Mouse (Mus musculus) heart, embryonic 10.5 days (tissue): Measurements from ENCODE around the gene Zswim9. TPM values are rescaled to one million over a fixed set of nuclear protein-coding genes. Genes with fewer than 3 reads are reported as not detected.
A peak's percentile ranks its signal among the peaks of the same experiment; 100 is the strongest.

Source experiments
- DNase-seq: peaks from one replicate; pipeline ENCODE4 v3.0.0-alpha.2; 2017; ENCODE audit warnings: low spot score
- H3K27ac ChIP-seq: fragments of 300-500 bp; sonication (generic); 2 replicates; pipeline ENCODE4 v1.5.1; 2016; ENCODE audit warnings: mild to moderate bottlenecking
- H3K27me3 ChIP-seq: fragments of 300-500 bp; sonication (generic); 2 replicates; pipeline ENCODE4 v1.6.1; 2016; ENCODE audit warnings: mild to moderate bottlenecking; ENCODE audit not compliant: poor library complexity, insufficient read depth, severe bottlenecking
- H3K36me3 ChIP-seq: fragments of 300-500 bp; sonication (generic); 2 replicates; pipeline ENCODE4 v1.6.1; 2016; ENCODE audit warnings: mild to moderate bottlenecking, moderate library complexity
- H3K4me1 ChIP-seq: fragments of 300-500 bp; sonication (generic); 2 replicates; pipeline ENCODE4 v1.6.1; 2016; ENCODE audit warnings: mild to moderate bottlenecking
- H3K4me3 ChIP-seq: fragments of 300-500 bp; sonication (generic); 2 replicates; pipeline ENCODE4 v1.5.1; 2016; ENCODE audit warnings: mild to moderate bottlenecking, moderate library complexity
- H3K9me3 ChIP-seq: fragments of 300-500 bp; sonication (generic); 2 replicates; pipeline ENCODE4 v1.6.1; 2016; ENCODE audit warnings: mild to moderate bottlenecking, moderate library complexity
- WGBS: fragments of 180-500 bp; shearing (Covaris S2); methylation state at CpG from one replicate; pipeline ENCODE4 v1.1.7; 2016; 5-methylcytosine and 5-hydroxymethylcytosine counted together
- polyA plus RNA-seq: library from polyadenylated mRNA; unstranded; fragments of >200 nt; fragmentation: Nextera tagmentation; extraction: Ambion mirVana; gene quantifications from 2 replicates; pipeline ENCODE4 v1.2.1, GENCODE M21; 2016

Zswim9 gene
- 7.6 and 7.9 TPM in 2 replicates for polyA plus RNA-seq

- WGBS = under 1% methylated on average over 39 of the region's 39 CpGs
- peaks cover 6% of the 10 kb centered on the region; the same call in 1 of the 2 replicates for H3K4me1 ChIP-seq
- no peaks in the 10 kb centered on the region for H3K9me3 ChIP-seq
- H3K36me3 ChIP-seq = peaks cover 69% of the 10 kb centered on the region
- DNase-seq = peak; percentile 97
- H3K4me3 ChIP-seq = peak within 1 kb of the TSS; percentile 78
- H3K27me3 ChIP-seq = no peaks in the 10 kb centered on the region
- peak within 1 kb of the TSS; percentile 97 for H3K27ac ChIP-seq
Measured at GRCm38 (mm10) chr7:13278308-13278891, at the start of gene Zswim9. Gene Zswim9 (minus strand): TSS chr7:13278721.

GRCm38 (mm10) chr7:13324316-13324715, 45.8 kb upstream of the Zswim9 start, which contains the start of gene Pla2g4c:
Gene Pla2g4c (plus strand): TSS chr7:13324655.
- H3K27me3 ChIP-seq = no peaks in the 10 kb centered on the region
- DNase-seq = no peak
- WGBS = 85% methylated on average over 2 of the region's 2 CpGs
- no peak within 1 kb of the TSS for H3K27ac ChIP-seq
- H3K9me3 ChIP-seq = no peaks in the 10 kb centered on the region
- H3K4me1 ChIP-seq = no peaks in the 10 kb centered on the region
- peaks cover under 1% of the 10 kb centered on the region; the same call in 1 of the 2 replicates for H3K36me3 ChIP-seq
- no peak within 1 kb of the TSS for H3K4me3 ChIP-seq

- H3K27me3 ChIP-seq = no peaks in the 10 kb centered on the region
- no peaks in the 10 kb centered on the region for H3K9me3 ChIP-seq
- H3K4me1 ChIP-seq = no peaks in the 10 kb centered on the region
- 86% methylated on average over 3 of the region's 3 CpGs for WGBS
- no peaks in the 10 kb centered on the region; the same call in 1 of the 2 replicates for H3K36me3 ChIP-seq
- no peak overlapping the region for H3K4me3 ChIP-seq
- H3K27ac ChIP-seq = no peak overlapping the region
- no peak for DNase-seq
Measured at GRCm38 (mm10) chr7:13321424-13321823, 42.9 kb upstream of the Zswim9 start.

DNA sequence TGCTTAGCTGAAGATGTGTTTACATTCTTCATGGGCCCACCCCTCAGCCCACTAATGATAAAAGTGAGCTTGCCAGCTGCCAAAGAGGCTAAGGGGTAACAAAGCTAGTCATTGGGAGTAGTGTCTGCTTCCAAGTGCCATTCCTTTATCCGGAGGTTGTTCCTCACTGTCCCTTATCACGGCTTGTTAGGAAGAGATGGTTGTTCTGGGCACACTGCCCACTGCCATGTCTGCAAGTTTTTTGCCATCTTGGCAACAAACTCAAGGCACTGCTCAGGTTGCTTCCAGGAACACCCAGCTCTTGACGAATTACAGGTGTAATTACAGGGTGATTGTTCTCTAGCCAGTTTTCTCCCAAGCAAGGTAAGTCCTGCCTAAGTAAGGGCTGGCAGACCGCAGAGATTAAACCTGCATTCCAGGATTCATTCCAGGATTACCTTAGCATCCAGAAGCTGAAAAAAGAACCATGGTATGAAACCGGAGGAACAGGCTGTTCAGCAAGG, 35.6 kb upstream of the Zswim9 start:
- DNase-seq = no peak
- Histone ChIP-seq H3K36me3 (peaks cover 45% of the 10 kb centered on the region), H3K4me3 (no peak overlapping the region), H3K4me1 (no peaks in the 10 kb centered on the region), H3K27me3 (no peaks in the 10 kb centered on the region), H3K27ac (no peak overlapping the region), H3K9me3 (no peaks in the 10 kb centered on the region)
- 83% methylated on average over 5 of the region's 5 CpGs for WGBS

DNA sequence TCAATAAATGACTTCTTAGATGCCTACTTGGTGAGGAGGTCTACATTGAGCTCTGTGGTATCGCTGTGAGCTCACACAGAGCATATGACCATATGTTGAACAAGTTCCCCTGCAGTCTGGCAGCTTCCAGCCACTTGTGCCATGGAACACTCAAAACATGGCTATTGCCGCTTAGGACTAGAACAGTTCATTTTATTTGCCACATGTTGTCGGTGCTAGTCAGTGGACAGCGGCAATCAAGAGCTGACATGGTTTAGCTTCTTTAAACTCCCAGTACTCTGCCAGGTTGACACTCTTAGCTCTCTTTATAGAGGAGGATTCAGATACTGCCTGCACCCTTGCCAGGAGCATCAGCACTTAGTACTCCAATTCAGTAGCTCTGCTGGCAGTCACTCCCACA, 32.9 kb upstream of the Zswim9 start:
- Histone ChIP-seq H3K4me1 (no peaks in the 10 kb centered on the region), H3K9me3 (no peaks in the 10 kb centered on the region), H3K4me3 (no peak overlapping the region), H3K27ac (no peak overlapping the region), H3K36me3 (peaks cover 72% of the 10 kb centered on the region), H3K27me3 (no peaks in the 10 kb centered on the region)
- 94% methylated on average over 4 of the region's 4 CpGs for WGBS
- no peak for DNase-seq

DNA sequence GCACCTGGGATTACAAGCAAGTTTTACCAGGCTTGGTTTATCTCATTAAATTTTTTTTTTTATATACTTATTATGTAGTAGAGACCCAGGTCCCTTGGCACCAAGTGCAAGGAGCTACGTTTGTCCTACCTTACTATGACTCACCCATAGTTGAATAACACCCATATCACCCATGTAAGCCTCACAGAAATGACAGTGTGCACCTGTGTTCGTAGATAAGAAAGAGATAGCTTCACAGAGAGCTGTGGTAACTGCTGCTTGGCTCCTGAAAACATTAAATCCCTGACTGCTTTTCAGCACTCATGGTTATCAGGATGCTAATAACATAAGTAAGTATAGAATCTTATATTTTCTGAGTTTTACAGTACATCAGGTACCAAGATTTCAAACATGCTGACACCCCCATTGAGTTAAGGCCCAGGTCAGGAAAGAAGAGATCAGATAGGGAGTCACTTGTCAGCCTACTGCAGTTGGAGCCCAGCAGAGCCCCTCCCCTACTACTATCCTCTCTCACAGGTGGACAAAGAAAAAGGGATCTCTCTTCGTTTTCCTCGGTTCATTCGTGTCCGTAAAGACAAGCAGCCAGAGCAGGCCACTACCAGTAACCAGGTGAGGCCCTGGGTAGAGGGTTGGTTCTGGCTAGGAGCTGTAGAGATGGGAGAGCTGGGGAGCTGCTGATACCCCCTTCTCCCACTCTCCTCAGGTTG, 32.1 kb upstream of the Zswim9 start:
- Histone ChIP-seq H3K27ac (no peak overlapping the region), H3K27me3 (no peaks in the 10 kb centered on the region), H3K36me3 (peaks cover 80% of the 10 kb centered on the region), H3K4me3 (no peak overlapping the region), H3K4me1 (no peaks in the 10 kb centered on the region), H3K9me3 (no peaks in the 10 kb centered on the region)
- DNase-seq = peak; percentile 67
- WGBS = 84% methylated on average over 6 of the region's 6 CpGs

GRCm38 (mm10) chr7:13309407-13309806, 30.9 kb upstream of the Zswim9 start:
- no peak for DNase-seq
- Histone ChIP-seq H3K27ac (no peak overlapping the region), H3K4me1 (no peaks in the 10 kb centered on the region), H3K9me3 (no peaks in the 10 kb centered on the region), H3K4me3 (no peak overlapping the region), H3K36me3 (peaks cover 92% of the 10 kb centered on the region), H3K27me3 (no peaks in the 10 kb centered on the region)
- 85% methylated on average over 2 of the region's 2 CpGs for WGBS

DNA sequence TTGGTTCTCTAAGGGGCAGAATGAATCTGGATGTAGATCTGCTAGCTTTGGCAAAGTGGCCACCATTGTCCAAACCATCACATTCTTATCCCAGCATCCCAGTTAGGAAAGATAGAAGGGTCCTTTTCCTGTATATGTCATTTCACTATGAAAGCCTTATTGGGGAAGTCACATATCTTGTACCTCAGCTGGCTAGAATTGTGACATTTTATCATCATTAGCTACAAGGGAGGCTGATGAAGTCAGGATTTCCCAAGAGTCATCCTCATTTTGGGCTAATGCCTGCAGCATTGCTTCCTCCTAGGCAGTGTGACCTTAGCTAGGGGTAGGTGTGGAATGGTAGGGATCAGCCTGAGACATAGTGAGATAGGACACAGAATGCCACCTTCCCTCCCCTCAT, 24.9 kb upstream of the Zswim9 start:
- H3K27me3 ChIP-seq = no peaks in the 10 kb centered on the region
- H3K36me3 ChIP-seq = peaks cover 100% of the 10 kb centered on the region
- H3K27ac ChIP-seq = no peak overlapping the region
- no peak for DNase-seq
- no peak overlapping the region for H3K4me3 ChIP-seq
- H3K4me1 ChIP-seq = no peaks in the 10 kb centered on the region
- H3K9me3 ChIP-seq = no peaks in the 10 kb centered on the region

DNA sequence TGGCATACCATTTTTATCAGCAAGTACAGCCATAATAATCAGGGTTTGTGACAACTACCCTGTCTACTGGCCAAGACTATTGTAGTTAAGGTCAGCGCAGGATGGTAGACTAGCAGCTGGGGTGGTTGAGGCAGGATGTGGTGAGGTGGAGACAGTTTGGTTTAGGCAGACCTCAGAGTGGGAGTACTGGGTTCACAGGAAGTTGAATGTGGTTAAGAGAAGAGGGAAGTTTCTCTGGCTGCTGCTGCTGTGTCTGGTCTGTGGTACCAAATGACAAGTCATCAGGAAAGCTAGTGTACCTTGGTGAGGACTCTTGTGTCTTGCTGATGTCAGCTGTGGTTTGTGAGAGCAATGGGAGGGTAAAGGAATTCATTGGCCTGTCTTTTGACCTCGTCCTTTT, 24.3 kb upstream of the Zswim9 start:
- Histone ChIP-seq H3K9me3 (no peaks in the 10 kb centered on the region), H3K27me3 (no peaks in the 10 kb centered on the region), H3K4me3 (no peak overlapping the region), H3K27ac (no peak overlapping the region), H3K36me3 (peaks cover 100% of the 10 kb centered on the region), H3K4me1 (no peaks in the 10 kb centered on the region)
- WGBS = 87% methylated on average over 2 of the region's 2 CpGs
- DNase-seq = no peak

- peaks cover 100% of the 10 kb centered on the region for H3K36me3 ChIP-seq
- no peak overlapping the region for H3K27ac ChIP-seq
- no peaks in the 10 kb centered on the region for H3K9me3 ChIP-seq
- 91% methylated on average over 1 of the region's 1 CpGs for WGBS
- no peaks in the 10 kb centered on the region for H3K27me3 ChIP-seq
- no peak overlapping the region for H3K4me3 ChIP-seq
- no peak for DNase-seq
- no peaks in the 10 kb centered on the region for H3K4me1 ChIP-seq
Measured at GRCm38 (mm10) chr7:13301643-13302042, 23.1 kb upstream of the Zswim9 start.

GRCm38 (mm10) chr7:13298821-13299220, 20.3 kb upstream of the Zswim9 start:
- Histone ChIP-seq H3K36me3 (peaks cover 100% of the 10 kb centered on the region), H3K27ac (no peak overlapping the region), H3K9me3 (no peaks in the 10 kb centered on the region), H3K27me3 (no peaks in the 10 kb centered on the region), H3K4me3 (no peak overlapping the region), H3K4me1 (no peaks in the 10 kb centered on the region)
- 91% methylated on average over 5 of the region's 5 CpGs for WGBS
- peak; percentile 63 for DNase-seq

- H3K27ac ChIP-seq = no peak overlapping the region
- no peak overlapping the region for H3K4me3 ChIP-seq
- no peaks in the 10 kb centered on the region for H3K4me1 ChIP-seq
- no peaks in the 10 kb centered on the region for H3K27me3 ChIP-seq
- no peaks in the 10 kb centered on the region for H3K9me3 ChIP-seq
- peaks cover 98% of the 10 kb centered on the region for H3K36me3 ChIP-seq
- WGBS = 91% methylated on average over 1 of the region's 1 CpGs
- DNase-seq = no peak
Measured at GRCm38 (mm10) chr7:13297636-13298035, 19.1 kb upstream of the Zswim9 start.

DNA sequence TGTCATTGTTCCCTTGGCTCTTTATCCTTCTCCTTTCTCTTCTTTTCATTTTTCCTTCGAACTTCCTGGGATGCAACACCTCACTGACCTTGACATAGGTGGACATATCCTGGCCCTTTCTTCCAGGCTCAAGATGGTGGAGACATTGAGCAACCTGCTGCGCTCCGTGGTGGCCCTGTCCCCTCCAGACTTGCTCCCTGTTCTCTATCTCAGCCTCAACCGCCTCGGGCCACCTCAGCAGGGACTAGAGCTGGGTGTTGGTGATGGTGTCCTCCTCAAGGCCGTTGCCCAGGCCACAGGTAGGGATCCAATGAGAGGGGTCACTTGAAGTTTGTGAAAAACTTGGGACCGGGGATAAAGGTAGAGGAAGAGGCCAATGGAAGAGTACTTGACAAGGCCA, 16.7 kb upstream of the Zswim9 start:
- no peaks in the 10 kb centered on the region for H3K4me1 ChIP-seq
- 93% methylated on average over 7 of the region's 7 CpGs for WGBS
- H3K27me3 ChIP-seq = no peaks in the 10 kb centered on the region
- H3K27ac ChIP-seq = no peak overlapping the region
- H3K9me3 ChIP-seq = no peaks in the 10 kb centered on the region
- H3K36me3 ChIP-seq = peaks cover 98% of the 10 kb centered on the region
- peak; percentile 56 for DNase-seq
- H3K4me3 ChIP-seq = no peak overlapping the region
